Mouse (Mus musculus) small intestine, adult 2 months (tissue): ENCODE measurements around the gene Gkn1. TPM values are rescaled to one million over a fixed set of nuclear protein-coding genes. Genes with fewer than 3 reads are reported as not detected.

Source experiments
- H3K27ac ChIP-seq: fragments of 200-500 bp; 2 replicates; pipeline ENCODE4 v1.5.1; 2012; ENCODE audit warnings: low read depth, low read length, control low read depth, inconsistent platforms; ENCODE audit not compliant: insufficient read depth
- H3K27me3 ChIP-seq: fragments of 200-500 bp; 2 replicates; pipeline ENCODE4 v1.6.1; 2012; ENCODE audit warnings: mild to moderate bottlenecking, moderate library complexity, low read length, inconsistent platforms; ENCODE audit not compliant: control insufficient read depth, insufficient read depth
- H3K36me3 ChIP-seq: fragments of 200-500 bp; 2 replicates; pipeline ENCODE4 v1.6.1; 2012; ENCODE audit warnings: mild to moderate bottlenecking, low read length, control low read depth, inconsistent platforms; ENCODE audit not compliant: control insufficient read depth, insufficient read depth
- H3K4me1 ChIP-seq: fragments of 200-500 bp; 2 replicates; pipeline ENCODE4 v1.6.1; 2012; ENCODE audit warnings: low read length, inconsistent platforms, mixed read lengths; ENCODE audit not compliant: control insufficient read depth, insufficient read depth, insufficient read length
- H3K4me3 ChIP-seq: fragments of 200-500 bp; 2 replicates; pipeline ENCODE4 v1.5.1; 2012; ENCODE audit warnings: low read depth, mild to moderate bottlenecking, control low read depth, inconsistent platforms, low read length, moderate library complexity
- CTCF ChIP-seq: fragments of 200-500 bp; IDR thresholded peaks from 2 replicates; pipeline ENCODE4 v1.5.1; 2012; ENCODE audit warnings: low read depth, mild to moderate bottlenecking, control low read depth, inconsistent platforms, low read length, moderate library complexity, mixed read lengths; ENCODE audit not compliant: insufficient replicate concordance, insufficient read length; ENCODE audit errors: extremely low read depth
- POLR2A ChIP-seq: fragments of 200-500 bp; IDR thresholded peaks from 2 replicates; pipeline ENCODE4 v1.6.1; 2012; ENCODE audit warnings: low read depth, mild to moderate bottlenecking, control low read depth, inconsistent platforms, low read length, moderate library complexity
- WGBS: fragments of 180-500 bp; shearing (Covaris S2); methylation state at CpG from one replicate; pipeline ENCODE4 v1.1.7; 2018; 5-methylcytosine and 5-hydroxymethylcytosine counted together
- polyA plus RNA-seq: library from polyadenylated mRNA; depleted of rRNA; stranded (reverse); fragments of >200 nt; gene quantifications from 2 replicates; pipeline ENCODE4 v1.2.3, GENCODE M21; 2012

Gkn1 gene
- polyA plus RNA-seq, 1 experiment: 5.3 TPM

GRCm38 (mm10) chr6:87386681-87387080 lies 35.9 kb upstream of the Gkn1 start:
- Histone ChIP-seq H3K27ac (no peak overlapping the region), H3K4me3 (no peak overlapping the region), H3K27me3 (no peaks in the 10 kb centered on the region), H3K4me1 (peaks cover 9% of the 10 kb centered on the region; the same call in 1 of the 2 replicates), H3K36me3 (no peaks in the 10 kb centered on the region)
- 80% methylated on average over 10 of the region's 10 CpGs for WGBS
- TF ChIP-seq CTCF: no peak

GRCm38 (mm10) chr6:87386203-87386602 lies 35.5 kb upstream of the Gkn1 start:
- no peaks in the 10 kb centered on the region for H3K27me3 ChIP-seq
- H3K27ac ChIP-seq: no peak overlapping the region
- peak; percentile 42; the same call in 1 of the 2 replicates for TF ChIP-seq CTCF
- TF ChIP-seq POLR2A: no peak
- 22% methylated on average over 7 of the region's 7 CpGs for WGBS
- no peaks in the 10 kb centered on the region for H3K36me3 ChIP-seq
- H3K4me1 ChIP-seq: peaks cover 9% of the 10 kb centered on the region; the same call in 1 of the 2 replicates
- no peak overlapping the region for H3K4me3 ChIP-seq

- Histone ChIP-seq H3K27ac (no peak overlapping the region), H3K4me3 (no peak overlapping the region), H3K27me3 (no peaks in the 10 kb centered on the region), H3K36me3 (no peaks in the 10 kb centered on the region), H3K4me1 (peaks cover 9% of the 10 kb centered on the region; the same call in 1 of the 2 replicates)
- WGBS: 72% methylated on average over 6 of the region's 6 CpGs
- TF ChIP-seq POLR2A (no peak), CTCF (peak; percentile 5; the same call in 1 of the 2 replicates)
These were observed 34.0 kb upstream of the Gkn1 start for GRCm38 (mm10) chr6:87384761-87385160.

GRCm38 (mm10) chr6:87383926-87384691 lies 33.4 kb upstream of the Gkn1 start:
- TF ChIP-seq CTCF (peak; percentile 34; the same call in 1 of the 2 replicates), POLR2A (no peak)
- Histone ChIP-seq H3K36me3 (no peaks in the 10 kb centered on the region), H3K4me3 (no peak overlapping the region), H3K4me1 (peaks cover 5% of the 10 kb centered on the region; the same call in 1 of the 2 replicates), H3K27me3 (no peaks in the 10 kb centered on the region), H3K27ac (no peak overlapping the region)
- WGBS: 46% methylated on average over 24 of the region's 24 CpGs

GRCm38 (mm10) chr6:87373057-87373456 lies 22.3 kb upstream of the Gkn1 start, which contains the start of gene Gkn2:
Gene Gkn2 (plus strand): TSS chr6:87373357.
- no peak within 1 kb of the TSS for H3K4me3 ChIP-seq
- H3K36me3 ChIP-seq: no peaks in the 10 kb centered on the region
- H3K4me1 ChIP-seq: no peaks in the 10 kb centered on the region
- H3K27me3 ChIP-seq: no peaks in the 10 kb centered on the region
- WGBS: 65% methylated on average over 9 of the region's 9 CpGs
- TF ChIP-seq CTCF (no peak), POLR2A (no peak)
- H3K27ac ChIP-seq: no peak within 1 kb of the TSS

- no peak for TF ChIP-seq POLR2A
- TF ChIP-seq CTCF: no peak
- no peaks in the 10 kb centered on the region for H3K4me1 ChIP-seq
- H3K36me3 ChIP-seq: no peaks in the 10 kb centered on the region
- no peak overlapping the region for H3K27ac ChIP-seq
- H3K4me3 ChIP-seq: no peak overlapping the region
- 74% methylated on average over 5 of the region's 5 CpGs for WGBS
- no peaks in the 10 kb centered on the region for H3K27me3 ChIP-seq
These were observed 18.5 kb upstream of the Gkn1 start for GRCm38 (mm10) chr6:87369223-87369622.

GRCm38 (mm10) chr6:87354441-87354840 lies 3.7 kb upstream of the Gkn1 start:
- 25% methylated on average over 5 of the region's 5 CpGs for WGBS

GRCm38 (mm10) chr6:87335935-87336295 lies 14.8 kb downstream of the Gkn1 start:
- WGBS: 28% methylated on average over 6 of the region's 6 CpGs
- Histone ChIP-seq H3K27ac (no peak overlapping the region; the same call in 1 of the 2 replicates), H3K27me3 (peaks cover 4% of the 10 kb centered on the region; the same call in 1 of the 2 replicates), H3K4me3 (no peak overlapping the region), H3K4me1 (no peaks in the 10 kb centered on the region), H3K36me3 (no peaks in the 10 kb centered on the region)
- TF ChIP-seq POLR2A (no peak), CTCF (no peak)

More at GRCm38 (mm10) chr6:87354441-87354840, 3.7 kb upstream of the Gkn1 start:
- peaks cover 4% of the 10 kb centered on the region; the same call in 1 of the 2 replicates for H3K4me1 ChIP-seq
- no peaks in the 10 kb centered on the region for H3K27me3 ChIP-seq
- TF ChIP-seq CTCF: no peak
- TF ChIP-seq POLR2A: no peak
- H3K4me3 ChIP-seq: no peak overlapping the region
- no peaks in the 10 kb centered on the region for H3K36me3 ChIP-seq
- no peak overlapping the region for H3K27ac ChIP-seq
